Mouse (Mus musculus) MEL (cell line): ENCODE results near the gene Col4a2. TPM values are rescaled to one million over a fixed set of nuclear protein-coding genes. Genes with fewer than 3 reads are reported as not detected.

Source experiments
- DNase-seq: peaks from one replicate; pipeline ENCODE4 v3.0.0; 2011; ENCODE audit warnings: low read depth, low spot score
- H3K27ac ChIP-seq: 2 replicates; pipeline ENCODE4 v1.5.1; 2012; ENCODE audit warnings: low read depth, mild to moderate bottlenecking, control low read depth, low read length, moderate library complexity; ENCODE audit not compliant: control insufficient read depth
- H3K27me3 ChIP-seq, 2 experiments: fragments of 150-350 bp in 1 of 2; sonication (generic) in 1 of 2; 2 replicates each; pipeline ENCODE4 v1.6.1; 2012; ENCODE audit warnings: low read length in 2 of 2, mild to moderate bottlenecking in 2 of 2, improper control_type of control experiment in 1 of 2, moderate library complexity in 1 of 2; ENCODE audit not compliant: insufficient read depth in 2 of 2, control insufficient read depth in 1 of 2
- H3K36me3 ChIP-seq, 2 experiments: 2 replicates each; pipeline ENCODE4 v1.6.1; 2012 to 2014; ENCODE audit warnings: low read length in 2 of 2, improper control_type of control experiment in 1 of 2, inconsistent platforms in 1 of 2, mild to moderate bottlenecking in 1 of 2; ENCODE audit not compliant: insufficient read depth in 2 of 2, control insufficient read depth in 1 of 2
- H3K4me1 ChIP-seq, 2 experiments: fragments of 150-350 bp in 1 of 2; sonication (generic) in 1 of 2; 2 replicates each; pipeline ENCODE4 v1.6.1; 2012; ENCODE audit warnings: low read length in 2 of 2, improper control_type of control experiment in 1 of 2, mild to moderate bottlenecking in 1 of 2; ENCODE audit not compliant: insufficient read depth in 2 of 2, control insufficient read depth in 1 of 2
- H3K4me3 ChIP-seq, 2 experiments: fragments of 150-350 bp in 1 of 2; sonication (generic) in 1 of 2; 2 replicates each; pipeline ENCODE4 v1.5.1; 2012; ENCODE audit warnings: low read depth in 2 of 2, low read length in 2 of 2, mild to moderate bottlenecking in 2 of 2, moderate library complexity in 2 of 2, control low read depth in 1 of 2, improper control_type of control experiment in 1 of 2; ENCODE audit not compliant: control insufficient read depth in 1 of 2, insufficient read depth in 1 of 2
- H3K79me2 ChIP-seq: 2 replicates; pipeline ENCODE4 v1.6.1; 2012; ENCODE audit warnings: mild to moderate bottlenecking, low read length, moderate library complexity; ENCODE audit not compliant: control insufficient read depth, poor library complexity, insufficient read depth
- H3K9ac ChIP-seq: 2 replicates; pipeline ENCODE4 v1.6.1; 2012; ENCODE audit warnings: low read depth, mild to moderate bottlenecking, control low read depth, low read length, moderate library complexity; ENCODE audit not compliant: control insufficient read depth, poor library complexity, severe bottlenecking
- H3K9me3 ChIP-seq: fragments of 150-350 bp; sonication (generic); replicated peaks from 2 replicates; pipeline ENCODE4 v1.6.1; 2012; ENCODE audit warnings: mild to moderate bottlenecking, low read length, improper control_type of control experiment, moderate library complexity; ENCODE audit not compliant: insufficient read depth
- BHLHE40 ChIP-seq: IDR thresholded peaks from 2 replicates; pipeline ENCODE4 v1.6.1; 2012; ENCODE audit warnings: low read depth, mild to moderate bottlenecking, inconsistent platforms, low read length, improper control_type of control experiment, borderline replicate concordance
- CHD2 ChIP-seq: IDR thresholded peaks from 2 replicates; pipeline ENCODE4 v1.6.1; 2011; ENCODE audit warnings: low read length, improper control_type of control experiment
- E2F4 ChIP-seq: IDR thresholded peaks from 2 replicates; pipeline ENCODE4 v1.6.1; 2011; ENCODE audit warnings: low read depth, low read length, improper control_type of control experiment, borderline replicate concordance
- EP300 ChIP-seq, 2 experiments: IDR thresholded peaks; 2 replicates each; pipeline ENCODE4 v1.6.1; 2011; ENCODE audit warnings: improper control_type of control experiment in 2 of 2, low read length in 2 of 2, low read depth in 1 of 2, mild to moderate bottlenecking in 1 of 2
- JUND ChIP-seq: IDR thresholded peaks from 2 replicates; pipeline ENCODE4 v1.6.1; 2011; ENCODE audit warnings: low read depth, mild to moderate bottlenecking, improper control_type of control experiment, low read length
- MEF2A ChIP-seq: IDR thresholded peaks from 2 replicates; pipeline ENCODE4 v1.6.1; 2014; ENCODE audit warnings: low read depth, mild to moderate bottlenecking, inconsistent platforms, low read length, improper control_type of control experiment; ENCODE audit not compliant: poor library complexity, insufficient replicate concordance, severe bottlenecking; ENCODE audit errors: extremely low read depth
- MXI1 ChIP-seq: IDR thresholded peaks from 2 replicates; pipeline ENCODE4 v1.6.1; 2011; ENCODE audit warnings: mild to moderate bottlenecking, low read depth, low read length, improper control_type of control experiment
- MYC ChIP-seq: IDR thresholded peaks from 2 replicates; pipeline ENCODE4 v1.6.1; 2011; ENCODE audit warnings: low read depth, mild to moderate bottlenecking, low read length, improper control_type of control experiment, moderate library complexity
- NELFE ChIP-seq: IDR thresholded peaks from 2 replicates; pipeline ENCODE4 v1.6.1; 2011; ENCODE audit warnings: low read depth, low read length, improper control_type of control experiment
- NRF1 ChIP-seq: IDR thresholded peaks from 2 replicates; pipeline ENCODE4 v1.6.1; 2014; ENCODE audit warnings: low read depth, mild to moderate bottlenecking, inconsistent platforms, low read length, improper control_type of control experiment, moderate library complexity; ENCODE audit not compliant: poor library complexity, insufficient read depth, severe bottlenecking
- POLR2AphosphoS5 ChIP-seq: IDR thresholded peaks from 2 replicates; pipeline ENCODE4 v1.6.1; 2012; ENCODE audit warnings: low read depth, borderline replicate concordance, mild to moderate bottlenecking, inconsistent platforms, low read length, moderate library complexity, mixed read lengths
- SIN3A ChIP-seq: IDR thresholded peaks from 2 replicates; pipeline ENCODE4 v1.6.1; 2012; ENCODE audit warnings: low read length, improper control_type of control experiment, inconsistent platforms
- ZC3H11A ChIP-seq: IDR thresholded peaks from 2 replicates; pipeline ENCODE4 v1.6.1; 2012; ENCODE audit warnings: low read depth, mild to moderate bottlenecking, inconsistent platforms, low read length, improper control_type of control experiment
- ZKSCAN1 ChIP-seq: IDR thresholded peaks from 2 replicates; pipeline ENCODE4 v1.6.1; 2012; ENCODE audit warnings: low read depth, mild to moderate bottlenecking, inconsistent platforms, low read length, improper control_type of control experiment, moderate library complexity
- polyA plus RNA-seq, 2 experiments: library from polyadenylated mRNA; stranded (reverse) in 1 of 2; unstranded in 1 of 2; fragments of >175 nt in 1 of 2; fragments of >200 nt in 1 of 2; gene quantifications; 2 replicates each; pipeline versions ENCODE4 v1.2.1 to v1.2.4; 2012; ENCODE audit warnings: low replicate concordance in 2 of 2, low read depth in 1 of 2; ENCODE audit not compliant: insufficient read length in 2 of 2, insufficient read depth in 1 of 2, missing spikeins in 1 of 2
- total RNA-seq: library from RNA; depleted of rRNA; stranded (reverse); fragments of 300-350 nt; gene quantifications from 2 replicates; pipeline ENCODE4 v1.2.3, GENCODE M21; 2012

Col4a2 gene
- total and polyA plus RNA-seq, 3 experiments = 0.04 to 0.81 TPM; not detected in 1

DNA sequence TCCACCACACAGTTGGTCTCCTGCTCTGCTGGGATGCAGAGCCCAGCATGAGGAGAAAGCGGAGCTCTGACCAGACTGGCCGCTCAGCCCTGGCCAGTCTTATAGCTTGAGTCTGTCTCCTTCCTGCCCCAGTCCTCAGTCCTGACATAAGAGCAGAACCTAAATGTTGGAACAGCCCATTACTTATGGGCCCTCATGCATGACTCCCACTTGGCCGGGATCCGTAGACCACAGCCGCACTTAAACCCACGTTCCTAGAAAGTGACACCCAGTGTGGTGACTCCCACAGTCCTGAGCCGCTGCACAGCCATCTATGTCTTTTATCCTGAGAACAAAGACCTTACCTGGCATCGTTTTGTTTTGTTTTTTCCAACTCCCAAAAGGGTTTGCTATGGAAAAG, 2.0 kb downstream of the Col4a2 start:
- H3K27me3 ChIP-seq = no peaks in the 10 kb centered on the region
- TF ChIP-seq NRF1 = no peak
- no peak for TF ChIP-seq MEF2A
- TF ChIP-seq JUND = no peak
- no peak for TF ChIP-seq MXI1
- TF ChIP-seq CHD2 = no peak

DNA sequence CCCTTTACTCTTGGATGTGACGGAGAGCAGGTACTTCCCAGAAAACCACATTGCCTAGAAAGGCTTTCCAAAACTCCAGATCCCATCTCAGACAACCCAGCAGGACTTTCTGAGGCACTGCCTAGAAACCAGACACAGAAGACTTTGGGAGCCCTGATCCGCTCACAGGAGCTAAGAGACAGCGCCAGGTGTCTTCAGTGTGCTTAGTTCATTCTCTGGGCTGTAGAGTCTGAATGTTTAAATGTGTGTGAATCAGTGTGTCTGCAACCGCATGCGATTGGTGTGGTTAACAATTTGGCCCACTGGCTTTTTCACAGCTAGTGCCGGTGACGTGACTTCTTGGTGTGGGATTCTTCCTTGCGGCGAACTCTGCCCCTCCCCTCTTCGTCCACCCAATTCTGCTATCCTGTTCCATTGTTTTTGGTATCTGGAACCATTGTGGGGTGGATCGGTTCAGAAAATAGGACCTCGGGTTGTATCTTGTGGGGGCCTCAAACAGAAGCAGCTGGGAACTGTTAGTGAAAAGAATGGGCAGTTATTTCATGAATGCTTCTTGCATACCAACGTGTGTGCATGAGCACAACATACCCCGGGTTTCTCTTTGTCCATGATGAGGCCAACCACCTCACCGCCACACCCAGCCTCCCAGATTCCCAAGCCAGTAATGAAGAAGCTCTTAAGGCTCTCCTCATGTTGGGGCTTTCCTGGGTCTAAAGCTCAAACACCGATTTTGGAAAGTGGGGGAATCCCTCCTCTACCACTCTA, 2.8 kb downstream of the Col4a2 start:
- no peaks in the 10 kb centered on the region for H3K79me2 ChIP-seq
- H3K4me1 ChIP-seq = no peaks in the 10 kb centered on the region
- no peaks in the 10 kb centered on the region for H3K36me3 ChIP-seq
- H3K9me3 ChIP-seq = no peaks in the 10 kb centered on the region
- DNase-seq = no peak
- H3K4me3 ChIP-seq = no peak overlapping the region
- no peak overlapping the region for H3K27ac ChIP-seq
- TF ChIP-seq MYC (no peak), MXI1 (no peak), EP300 (IDR thresholded peaks at IDR 0.05; ENCODE audit: low read depth in 1 of 2, low read length in 2 of 2) (no peak), NELFE (no peak), CHD2 (no peak), E2F4 (no peak), SIN3A (no peak), ZC3H11A (no peak), POLR2AphosphoS5 (no peak), BHLHE40 (no peak), NRF1 (no peak), ZKSCAN1 (no peak)
- H3K27me3 ChIP-seq = no peaks in the 10 kb centered on the region
- no peak overlapping the region for H3K9ac ChIP-seq

More for the DNA sequence above, 2.0 kb downstream of the Col4a2 start:
- Histone ChIP-seq H3K36me3 (no peaks in the 10 kb centered on the region), H3K4me3 (no peak overlapping the region), H3K4me1 (no peaks in the 10 kb centered on the region), H3K79me2 (no peaks in the 10 kb centered on the region), H3K9me3 (no peaks in the 10 kb centered on the region), H3K27ac (no peak overlapping the region), H3K9ac (no peak overlapping the region)
- DNase-seq = no peak
